Mouse (Mus musculus): Measurements from ENCODE around the gene Fbrsl1. TPM values are rescaled to one million over a fixed set of nuclear protein-coding genes. Genes with fewer than 3 reads are reported as not detected.

The Fbrsl1 gene
- polyA plus RNA-seq, 1 experiment: 11.5 TPM

DNA sequence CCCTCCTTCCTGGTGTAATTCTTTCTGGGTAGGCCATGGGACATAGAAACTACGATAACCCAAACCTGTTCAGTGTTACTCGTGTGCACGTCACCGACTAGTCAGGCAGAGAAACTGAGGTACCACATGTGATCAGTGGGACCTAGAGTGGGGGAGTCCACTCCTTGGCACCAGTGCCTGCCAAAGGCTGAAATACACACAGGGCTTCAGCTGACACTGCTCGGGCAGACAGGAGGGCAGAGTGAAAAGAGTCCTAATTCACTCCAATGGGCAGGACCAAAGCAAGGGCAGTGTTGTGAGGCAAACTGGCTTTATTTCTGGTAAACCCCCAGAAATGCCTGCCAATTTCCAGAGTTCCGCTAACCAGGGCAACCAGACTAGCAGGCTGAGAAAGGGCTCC, 26.9 kb downstream of the Fbrsl1 start:
- H3K27me3 ChIP-seq (ENCODE audit: control insufficient read depth): no peaks in the 10 kb centered on the region
- TF ChIP-seq GATA1 (IDR thresholded peaks at IDR 0.05; ENCODE audit: low read length) (no peak), TAL1 (IDR thresholded peaks at IDR 0.05; ENCODE audit: low read length) (no peak)
- no peaks in the 10 kb centered on the region for H3K9me3 ChIP-seq (ENCODE audit: control insufficient read depth, low read length)
- no peak overlapping the region for H3K4me3 ChIP-seq (replicated peaks)
- H3K4me1 ChIP-seq (ENCODE audit: control insufficient read depth): no peaks in the 10 kb centered on the region
- peaks cover 33% of the 10 kb centered on the region for H3K36me3 ChIP-seq (ENCODE audit: control insufficient read depth)

DNA sequence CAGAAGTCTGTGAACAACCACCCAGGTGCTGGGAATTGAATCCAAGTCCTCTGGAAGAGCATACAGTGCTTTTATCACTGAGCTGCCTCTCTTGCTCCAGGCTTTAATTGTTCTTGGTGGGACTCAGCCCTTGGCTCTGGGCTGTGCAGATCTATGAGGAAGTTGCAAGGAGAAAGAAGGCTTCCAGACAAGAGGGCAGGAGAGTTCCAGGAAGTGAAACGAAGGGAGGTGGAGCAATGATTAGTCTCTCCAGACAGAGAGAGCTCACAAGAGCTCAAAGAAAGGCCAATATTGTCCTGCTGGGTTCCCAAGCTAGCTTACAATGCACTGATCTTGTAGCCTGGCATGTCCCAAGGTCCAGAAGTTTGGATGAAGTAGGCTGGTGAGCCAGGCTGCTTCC, 27.4 kb downstream of the Fbrsl1 start:
- H3K4me3 ChIP-seq (replicated peaks): no peak overlapping the region
- H3K9me3 ChIP-seq (ENCODE audit: control insufficient read depth, low read length): no peaks in the 10 kb centered on the region

DNA sequence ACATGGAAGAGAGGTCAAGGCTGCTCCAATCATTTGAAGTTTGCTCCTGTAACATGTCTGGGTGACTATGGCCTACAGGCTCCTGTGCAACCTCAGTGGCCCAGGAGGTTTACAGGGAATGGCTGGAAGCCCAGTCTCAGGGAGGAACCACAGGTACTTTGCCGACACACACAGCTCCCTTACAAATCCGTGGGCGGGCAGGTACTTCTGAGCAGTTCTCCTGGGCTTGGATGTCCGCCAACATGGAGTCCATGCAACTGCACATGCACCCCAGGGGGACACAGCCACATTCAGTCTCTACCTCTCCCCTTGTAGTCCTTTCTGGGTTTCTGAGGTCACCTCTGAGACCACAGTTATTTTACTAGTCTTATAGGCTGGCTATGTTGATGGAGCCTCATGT, 28.1 kb downstream of the Fbrsl1 start:
- peaks cover 40% of the 10 kb centered on the region for H3K36me3 ChIP-seq (ENCODE audit: control insufficient read depth)
- no peaks in the 10 kb centered on the region for H3K9me3 ChIP-seq (ENCODE audit: control insufficient read depth, low read length)

More for the DNA sequence above, 27.4 kb downstream of the Fbrsl1 start:
- H3K36me3 ChIP-seq (ENCODE audit: control insufficient read depth): peaks cover 36% of the 10 kb centered on the region
- H3K27me3 ChIP-seq (ENCODE audit: control insufficient read depth): no peaks in the 10 kb centered on the region
- H3K4me1 ChIP-seq (ENCODE audit: control insufficient read depth): no peaks in the 10 kb centered on the region
- TF ChIP-seq TAL1 (IDR thresholded peaks at IDR 0.05; ENCODE audit: low read length): no peak
- no peak for TF ChIP-seq GATA1 (IDR thresholded peaks at IDR 0.05; ENCODE audit: low read length)

DNA sequence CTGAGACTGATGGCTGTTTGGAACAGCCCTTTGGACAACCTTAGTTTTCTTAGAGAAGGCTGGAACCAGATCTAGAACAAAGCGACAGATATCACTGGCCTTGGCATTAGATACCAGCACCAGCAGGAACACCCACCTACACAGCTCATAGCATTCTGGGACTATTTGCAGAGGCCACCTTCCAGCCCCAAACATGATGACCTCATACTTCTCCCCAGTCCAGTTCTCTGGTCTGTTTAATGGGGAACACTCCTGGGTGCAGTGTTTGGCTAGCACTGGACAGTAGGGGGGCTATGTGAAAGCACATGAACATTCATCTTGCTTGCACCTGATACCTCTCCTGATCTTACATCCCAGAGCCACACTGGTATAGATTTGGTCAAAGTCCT, 29.8 kb downstream of the Fbrsl1 start:
- Histone ChIP-seq H3K36me3 (ENCODE audit: control insufficient read depth) (peaks cover 38% of the 10 kb centered on the region), H3K4me1 (ENCODE audit: control insufficient read depth) (no peaks in the 10 kb centered on the region; the same call in 1 of the 2 replicates), H3K4me3 (replicated peaks) (no peak overlapping the region), H3K9me3 (ENCODE audit: control insufficient read depth, low read length) (no peaks in the 10 kb centered on the region), H3K27me3 (ENCODE audit: control insufficient read depth) (no peaks in the 10 kb centered on the region)
- TF ChIP-seq GATA1 (IDR thresholded peaks at IDR 0.05; ENCODE audit: low read length): no peak
- TF ChIP-seq TAL1 (IDR thresholded peaks at IDR 0.05; ENCODE audit: low read length): no peak

More for the DNA sequence above, 28.1 kb downstream of the Fbrsl1 start:
- no peaks in the 10 kb centered on the region for H3K27me3 ChIP-seq (ENCODE audit: control insufficient read depth)
- no peaks in the 10 kb centered on the region for H3K4me1 ChIP-seq (ENCODE audit: control insufficient read depth)
- no peak for TF ChIP-seq GATA1 (IDR thresholded peaks at IDR 0.05; ENCODE audit: low read length)
- no peak for TF ChIP-seq TAL1 (IDR thresholded peaks at IDR 0.05; ENCODE audit: low read length)
- no peak overlapping the region for H3K4me3 ChIP-seq (replicated peaks)

DNA sequence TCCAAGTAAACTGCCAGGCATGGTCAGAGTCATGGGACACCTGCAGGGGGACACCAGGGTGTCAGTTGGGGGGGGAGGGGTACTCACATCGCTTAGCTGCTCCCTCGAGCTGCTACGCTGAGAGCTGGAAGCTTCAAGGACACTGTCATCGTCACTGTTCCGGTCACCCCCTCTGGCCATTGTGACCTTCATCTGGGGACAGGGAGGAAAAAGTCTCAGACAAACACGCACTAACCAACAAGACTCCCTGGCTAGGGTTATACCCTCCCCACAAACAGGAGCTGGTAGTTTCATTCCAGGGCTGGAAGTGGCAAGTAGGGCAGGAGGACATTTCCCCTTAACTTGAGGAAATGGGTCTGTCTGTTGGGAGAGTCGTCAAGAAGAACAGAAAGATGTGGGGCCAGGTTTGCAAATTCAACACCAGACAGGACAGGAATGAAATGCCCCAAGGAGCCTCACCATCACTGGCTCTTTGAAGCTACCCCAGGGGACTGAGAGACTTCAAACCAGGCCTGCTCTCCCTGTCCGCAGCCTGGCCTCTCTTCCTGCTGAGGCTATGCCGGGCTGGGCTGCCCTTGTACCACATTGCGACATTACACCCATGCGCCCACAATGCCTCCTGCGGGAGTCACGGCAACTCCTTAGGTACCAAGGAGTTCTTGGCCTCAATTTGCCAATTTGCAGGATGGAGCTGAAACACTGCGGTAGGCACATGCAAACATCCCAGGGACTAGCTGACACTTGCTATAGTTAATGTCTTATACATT, 30.4 kb downstream of the Fbrsl1 start:
- H3K9me3 ChIP-seq (ENCODE audit: control insufficient read depth, low read length): no peaks in the 10 kb centered on the region
- H3K4me1 ChIP-seq (ENCODE audit: control insufficient read depth): no peaks in the 10 kb centered on the region; the same call in none of the 2 replicates
- peaks cover 37% of the 10 kb centered on the region for H3K36me3 ChIP-seq (ENCODE audit: control insufficient read depth)
- no peak for TF ChIP-seq GATA1 (IDR thresholded peaks at IDR 0.05; ENCODE audit: low read length)
- no peak for TF ChIP-seq TAL1 (IDR thresholded peaks at IDR 0.05; ENCODE audit: low read length)
- H3K27me3 ChIP-seq (ENCODE audit: control insufficient read depth): no peaks in the 10 kb centered on the region
- no peak overlapping the region for H3K4me3 ChIP-seq (replicated peaks)

DNA sequence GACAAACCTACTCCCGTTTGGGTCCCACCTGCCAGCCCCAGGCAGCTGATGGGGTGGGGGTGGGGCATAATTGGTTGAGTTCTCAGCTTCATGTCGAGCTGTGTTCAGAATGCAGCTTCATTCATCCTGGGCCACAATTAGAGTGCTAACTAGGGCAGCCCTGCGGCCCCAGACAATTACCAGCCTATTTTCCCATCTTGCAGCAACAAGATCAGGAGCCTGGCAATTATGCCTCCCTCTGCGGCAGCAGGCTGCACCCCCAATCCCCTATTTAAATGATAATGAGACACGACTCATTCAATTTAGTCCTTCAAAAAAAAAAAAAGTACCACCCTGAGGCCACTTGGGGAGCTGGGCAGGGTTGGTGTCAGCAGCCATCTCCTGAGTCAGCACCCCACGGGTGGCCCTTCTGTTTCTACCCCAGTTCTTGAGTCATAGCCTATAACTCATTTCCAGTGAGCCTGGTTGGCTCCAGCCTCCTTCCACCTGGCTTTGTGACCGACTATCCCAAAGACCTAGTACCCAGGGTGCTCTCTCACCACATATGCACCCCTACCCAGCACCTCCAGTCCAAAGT, 31.4 kb downstream of the Fbrsl1 start:
- TF ChIP-seq GATA1 (IDR thresholded peaks at IDR 0.05; ENCODE audit: low read length) (no peak), TAL1 (IDR thresholded peaks at IDR 0.05; ENCODE audit: low read length) (no peak)
- Histone ChIP-seq H3K27me3 (ENCODE audit: control insufficient read depth) (no peaks in the 10 kb centered on the region), H3K9me3 (ENCODE audit: control insufficient read depth, low read length) (no peaks in the 10 kb centered on the region), H3K4me3 (replicated peaks) (no peak overlapping the region), H3K4me1 (ENCODE audit: control insufficient read depth) (no peaks in the 10 kb centered on the region; the same call in none of the 2 replicates), H3K36me3 (ENCODE audit: control insufficient read depth) (peaks cover 35% of the 10 kb centered on the region)

DNA sequence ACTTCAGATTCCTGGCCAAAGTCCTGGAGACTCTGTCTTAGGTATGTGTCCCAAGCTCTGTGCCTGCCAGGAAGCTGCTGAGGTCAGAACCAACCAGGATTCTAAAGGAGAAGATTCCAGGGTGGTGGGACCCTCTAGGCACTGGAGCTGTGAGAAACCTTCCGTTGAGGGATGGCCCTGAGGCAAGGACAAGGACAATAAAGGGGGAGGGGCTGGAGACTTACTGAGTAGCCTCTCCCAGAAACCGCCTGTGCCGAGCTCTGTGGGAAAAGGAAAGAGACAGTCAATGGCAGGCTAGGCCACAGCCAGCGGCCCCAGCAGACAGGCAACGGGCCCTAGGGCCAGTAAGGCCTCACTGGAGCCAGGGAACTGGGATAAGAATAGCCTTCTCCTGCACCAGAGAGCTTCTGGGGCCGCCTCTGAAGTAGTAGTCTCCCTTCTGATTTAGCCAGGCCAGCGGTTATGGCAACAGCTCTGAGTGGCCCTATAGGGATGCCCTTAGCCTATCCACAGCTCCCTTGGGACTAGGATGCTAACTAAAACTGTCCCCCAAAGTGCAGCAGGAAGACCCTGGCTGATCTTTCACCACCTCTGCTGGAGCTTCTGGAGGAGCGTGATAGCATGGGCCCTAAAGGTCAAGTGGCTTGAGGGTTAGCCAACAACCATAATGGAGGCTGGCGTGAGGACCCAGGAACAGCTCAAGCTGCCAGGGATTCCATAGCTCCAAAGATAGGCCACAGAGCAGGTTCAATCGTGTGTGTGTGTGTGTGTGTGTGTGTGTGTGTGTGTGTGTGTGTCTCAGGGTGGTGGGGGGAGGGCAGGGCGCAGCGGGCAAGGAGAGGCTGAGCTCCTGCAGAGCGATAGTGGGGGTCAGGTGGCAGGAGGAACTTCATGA, 32.2 kb downstream of the Fbrsl1 start:
- Histone ChIP-seq H3K9me3 (ENCODE audit: control insufficient read depth, low read length) (no peaks in the 10 kb centered on the region), H3K36me3 (ENCODE audit: control insufficient read depth) (peaks cover 39% of the 10 kb centered on the region), H3K4me3 (replicated peaks) (no peak overlapping the region), H3K4me1 (ENCODE audit: control insufficient read depth) (no peaks in the 10 kb centered on the region; the same call in none of the 2 replicates), H3K27me3 (ENCODE audit: control insufficient read depth) (no peaks in the 10 kb centered on the region)
- TF ChIP-seq GATA1 (IDR thresholded peaks at IDR 0.05; ENCODE audit: low read length): no peak
- TF ChIP-seq TAL1 (IDR thresholded peaks at IDR 0.05; ENCODE audit: low read length): no peak

DNA sequence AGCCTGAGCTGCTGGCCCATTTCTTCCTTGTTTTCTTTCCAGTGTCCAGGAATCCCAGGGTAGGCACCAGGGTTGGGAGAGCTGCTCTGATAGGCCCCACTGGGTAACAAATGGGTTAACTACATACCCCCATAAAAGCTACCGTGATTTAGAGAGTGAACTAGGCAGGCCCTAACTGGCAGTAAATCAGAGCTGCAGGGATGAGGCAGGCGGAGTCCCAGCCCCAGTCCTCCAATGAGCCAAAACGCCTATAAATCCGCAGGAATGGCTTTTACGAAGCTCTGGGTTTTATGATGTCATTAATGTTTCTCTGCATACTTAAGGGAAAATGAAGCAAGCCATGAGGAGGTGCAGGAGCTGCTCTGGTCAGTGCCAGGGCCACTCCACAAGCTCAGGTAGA, 33.3 kb downstream of the Fbrsl1 start:
- TF ChIP-seq TAL1 (IDR thresholded peaks at IDR 0.05; ENCODE audit: low read length) (no peak), GATA1 (IDR thresholded peaks at IDR 0.05; ENCODE audit: low read length) (no peak)
- H3K36me3 ChIP-seq (ENCODE audit: control insufficient read depth): peaks cover 42% of the 10 kb centered on the region

DNA sequence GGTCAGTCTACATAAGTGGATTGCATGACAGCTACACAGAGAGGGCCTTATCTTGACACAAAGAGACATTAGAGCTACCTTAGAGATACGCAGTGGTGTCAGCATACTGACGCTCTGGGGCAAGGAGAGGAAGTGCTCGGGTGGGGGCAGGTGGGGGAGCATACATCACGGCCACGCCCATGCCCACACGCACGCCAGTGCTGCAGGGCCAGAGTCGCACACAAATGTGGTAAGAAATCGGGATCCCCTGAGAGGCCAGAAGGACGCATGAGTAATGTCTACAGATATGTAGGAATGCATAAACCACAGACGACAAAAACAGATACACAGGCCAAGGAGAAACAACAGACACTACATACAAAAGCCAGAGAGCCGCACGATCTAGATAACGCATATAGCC, 35.3 kb downstream of the Fbrsl1 start:
- Histone ChIP-seq H3K36me3 (ENCODE audit: control insufficient read depth) (peaks cover 57% of the 10 kb centered on the region), H3K4me3 (replicated peaks) (no peak overlapping the region), H3K4me1 (ENCODE audit: control insufficient read depth) (no peaks in the 10 kb centered on the region; the same call in none of the 2 replicates), H3K27me3 (ENCODE audit: control insufficient read depth) (no peaks in the 10 kb centered on the region), H3K9me3 (ENCODE audit: control insufficient read depth, low read length) (no peaks in the 10 kb centered on the region)
- TF ChIP-seq GATA1 (IDR thresholded peaks at IDR 0.05; ENCODE audit: low read length): no peak
- TF ChIP-seq TAL1 (IDR thresholded peaks at IDR 0.05; ENCODE audit: low read length): no peak

More for the DNA sequence above, 33.3 kb downstream of the Fbrsl1 start:
- Histone ChIP-seq H3K4me3 (replicated peaks) (no peak overlapping the region), H3K4me1 (ENCODE audit: control insufficient read depth) (no peaks in the 10 kb centered on the region; the same call in none of the 2 replicates), H3K9me3 (ENCODE audit: control insufficient read depth, low read length) (no peaks in the 10 kb centered on the region), H3K27me3 (ENCODE audit: control insufficient read depth) (no peaks in the 10 kb centered on the region)
